Mouse (Mus musculus) liver, embryonic 14.5 days (tissue): ENCODE results near the gene Mark4.

Source experiments
- CTCF ChIP-seq: IDR thresholded peaks from 2 replicates; pipeline ENCODE4 v1.5.1; 2016; ENCODE audit warnings: antibody characterized with exemption, low read depth, control low read depth
- EP300 ChIP-seq: IDR thresholded peaks from 2 replicates; pipeline ENCODE4 v1.6.1; 2016; ENCODE audit warnings: antibody characterized with exemption, low read depth

DNA sequence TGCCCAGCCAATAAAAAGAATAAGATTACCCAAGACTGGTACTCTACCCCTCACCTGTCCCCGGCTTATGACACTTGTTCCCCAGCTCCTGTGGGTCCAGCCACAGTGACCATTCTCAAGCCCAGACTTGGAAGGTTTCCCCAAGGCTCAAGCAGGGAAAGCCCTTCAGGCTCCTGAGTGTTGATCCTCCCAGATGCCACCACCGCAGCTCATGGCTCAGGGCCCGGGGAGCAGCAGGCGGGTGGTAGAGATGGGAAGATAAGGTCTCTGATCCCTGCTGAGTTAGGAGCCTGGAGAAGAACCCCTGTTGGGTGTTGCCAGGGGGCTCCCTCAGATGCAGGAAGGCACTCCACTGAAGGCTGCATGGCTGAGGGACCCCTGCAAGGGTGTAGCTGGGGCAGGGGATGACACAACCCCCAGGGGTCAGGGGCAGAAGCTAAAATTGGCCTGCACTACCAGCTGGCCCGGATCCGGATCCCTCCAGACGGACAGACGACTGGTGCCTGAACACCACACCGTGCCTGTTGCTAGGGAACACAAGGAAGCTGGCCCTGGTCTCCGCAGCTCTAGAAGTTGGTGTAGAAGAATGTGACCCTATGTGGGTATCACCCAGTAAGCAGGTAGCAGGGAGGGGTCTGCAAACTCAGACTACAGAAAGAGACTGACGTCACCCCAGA, 2.7 kb downstream of the Mark4 start:
- TF ChIP-seq CTCF (no peak), EP300 (no peak)
